Mouse (Mus musculus) G1E (cell line): ENCODE measurements around the gene Dnah17.

Experiments used
- CTCF ChIP-seq: IDR thresholded peaks from 2 replicates; pipeline ENCODE4 v1.5.1; 2012; ENCODE audit warnings: low read depth, low read length, inconsistent platforms, mixed read lengths
- GATA1 ChIP-seq: IDR thresholded peaks from 2 replicates; pipeline ENCODE4 v1.6.1; 2012; ENCODE audit warnings: borderline replicate concordance, low read length, inconsistent platforms, mixed read lengths
- GATA2 ChIP-seq: IDR thresholded peaks from 2 replicates; pipeline ENCODE4 v1.6.1; 2012; ENCODE audit warnings: low read depth, low read length, inconsistent platforms, borderline replicate concordance
- POLR2AphosphoS5 ChIP-seq: IDR thresholded peaks from 2 replicates; pipeline ENCODE4 v1.6.1; 2012; ENCODE audit warnings: low read depth, low read length, inconsistent platforms; ENCODE audit not compliant: insufficient replicate concordance
- TAL1 ChIP-seq: conservative IDR thresholded peaks from 2 replicates; pipeline ENCODE4 v1.6.1; 2012; ENCODE audit warnings: low read depth, low read length, inconsistent platforms, mixed read lengths

- TF ChIP-seq CTCF (no peak), GATA1 (no peak), GATA2 (no peak), POLR2AphosphoS5 (no peak), TAL1 (no peak)
Observed at GRCm38 (mm10) chr11:118146446-118146845, 16.0 kb upstream of the Dnah17 start.
